Mouse (Mus musculus) MEL (cell line): Measurements from ENCODE around the gene Radil.

ENCODE experiments used
- CTCF ChIP-seq, 3 experiments: IDR thresholded peaks in 2 of 3; conservative IDR thresholded peaks in 1 of 3; 2 replicates each; pipeline ENCODE4 v1.5.1; 2011 to 2012; ENCODE audit warnings: low read length in 3 of 3, low read depth in 2 of 3, mild to moderate bottlenecking in 2 of 3, improper control_type of control experiment in 1 of 3, inconsistent platforms in 1 of 3, mixed read lengths in 1 of 3, moderate library complexity in 1 of 3; ENCODE audit not compliant: control insufficient read depth in 1 of 3, insufficient read depth in 1 of 3, poor library complexity in 1 of 3, severe bottlenecking in 1 of 3
- ELF1 ChIP-seq: IDR thresholded peaks from 2 replicates; pipeline ENCODE4 v1.6.1; 2014; ENCODE audit warnings: low read depth, mild to moderate bottlenecking, inconsistent platforms, low read length, improper control_type of control experiment, moderate library complexity
- EP300 ChIP-seq, 2 experiments: IDR thresholded peaks; 2 replicates each; pipeline ENCODE4 v1.6.1; 2011; ENCODE audit warnings: improper control_type of control experiment in 2 of 2, low read length in 2 of 2, low read depth in 1 of 2, mild to moderate bottlenecking in 1 of 2
- GATA1 ChIP-seq: IDR thresholded peaks from 2 replicates; pipeline ENCODE4 v1.6.1; 2011; ENCODE audit warnings: low read depth, low read length, improper control_type of control experiment
- HCFC1 ChIP-seq: IDR thresholded peaks from 2 replicates; pipeline ENCODE4 v1.6.1; 2012; ENCODE audit warnings: low read depth, mild to moderate bottlenecking, inconsistent platforms, low read length, improper control_type of control experiment, moderate library complexity
- MAX ChIP-seq: IDR thresholded peaks from 2 replicates; pipeline ENCODE4 v1.6.1; 2011; ENCODE audit warnings: low read length, improper control_type of control experiment
- MYB ChIP-seq: IDR thresholded peaks from 2 replicates; pipeline ENCODE4 v1.6.1; 2011; ENCODE audit warnings: mild to moderate bottlenecking, low read depth, low read length, improper control_type of control experiment
- MYC ChIP-seq: IDR thresholded peaks from 2 replicates; pipeline ENCODE4 v1.6.1; 2011; ENCODE audit warnings: low read depth, mild to moderate bottlenecking, low read length, improper control_type of control experiment, moderate library complexity
- NRF1 ChIP-seq: IDR thresholded peaks from 2 replicates; pipeline ENCODE4 v1.6.1; 2014; ENCODE audit warnings: low read depth, mild to moderate bottlenecking, inconsistent platforms, low read length, improper control_type of control experiment, moderate library complexity; ENCODE audit not compliant: poor library complexity, insufficient read depth, severe bottlenecking
- POLR2A ChIP-seq, 2 experiments: IDR thresholded peaks; 2 replicates each; pipeline ENCODE4 v1.6.1; 2011 to 2012; ENCODE audit warnings: low read length in 2 of 2, mild to moderate bottlenecking in 2 of 2, control low read depth in 1 of 2, improper control_type of control experiment in 1 of 2, low read depth in 1 of 2, moderate library complexity in 1 of 2; ENCODE audit not compliant: control insufficient read depth in 1 of 2, insufficient read depth in 1 of 2, poor library complexity in 1 of 2
- POLR2AphosphoS2 ChIP-seq: IDR thresholded peaks from 2 replicates; pipeline ENCODE4 v1.6.1; 2011; ENCODE audit warnings: low read length, improper control_type of control experiment
- SIN3A ChIP-seq: IDR thresholded peaks from 2 replicates; pipeline ENCODE4 v1.6.1; 2012; ENCODE audit warnings: low read length, improper control_type of control experiment, inconsistent platforms
- ZC3H11A ChIP-seq: IDR thresholded peaks from 2 replicates; pipeline ENCODE4 v1.6.1; 2012; ENCODE audit warnings: low read depth, mild to moderate bottlenecking, inconsistent platforms, low read length, improper control_type of control experiment
- ZNF384 ChIP-seq: IDR thresholded peaks from 2 replicates; pipeline ENCODE4 v1.6.1; 2012; ENCODE audit warnings: low read depth, mild to moderate bottlenecking, inconsistent platforms, low read length, improper control_type of control experiment

- TF ChIP-seq ELF1, result no peak
- TF ChIP-seq ZC3H11A, result no peak
- TF ChIP-seq CTCF (IDR thresholded peaks at IDR 0.05 in 2 of 3, conservative IDR thresholded peaks at IDR 0.05 in 1 of 3; ENCODE audit: control insufficient read depth in 1 of 3, insufficient read depth in 1 of 3, low read depth in 2 of 3, low read length in 3 of 3, poor library complexity in 1 of 3, severe bottlenecking in 1 of 3), result no peak
- TF ChIP-seq POLR2A (IDR thresholded peaks at IDR 0.05; ENCODE audit: control insufficient read depth in 1 of 2, insufficient read depth in 1 of 2, low read depth in 1 of 2, low read length in 2 of 2, poor library complexity in 1 of 2), result no peak
- TF ChIP-seq ZNF384, result no peak
- no peak for TF ChIP-seq MYC
- no peak for TF ChIP-seq NRF1
- no peak for TF ChIP-seq EP300 (IDR thresholded peaks at IDR 0.05; ENCODE audit: low read depth in 1 of 2, low read length in 2 of 2)
- TF ChIP-seq MYB, result no peak
- no peak for TF ChIP-seq MAX
- no peak for TF ChIP-seq HCFC1
- TF ChIP-seq SIN3A, result no peak
- no peak for TF ChIP-seq GATA1
- no peak for TF ChIP-seq POLR2AphosphoS2
Observed at GRCm38 (mm10) chr5:142495321-142496096, 55.4 kb downstream of the Radil start.
